Mouse (Mus musculus) neural tube, postnatal 0 days (tissue): ENCODE measurements around the gene Osbpl9. TPM values are rescaled to one million over a fixed set of nuclear protein-coding genes. Genes with fewer than 3 reads are reported as not detected.

Experiments
- microRNA counts: library from miRNA; unstranded; fragments of <30 nt; microRNA quantifications from one replicate; lab custom pipeline; 2015
- microRNA-seq: library from miRNA; unstranded; fragments of <30 nt; microRNA quantifications from one replicate; pipeline ENCODE4, GENCODE M21; 2016
- polyA plus RNA-seq: library from polyadenylated mRNA; unstranded; fragments of >200 nt; fragmentation: Nextera tagmentation; extraction: Ambion mirVana; gene quantifications from 2 replicates; pipeline ENCODE4 v1.2.1, GENCODE M21; 2015

Osbpl9 gene
- 58.5 and 60.9 TPM in 2 replicates for polyA plus RNA-seq

GRCm38 (mm10) chr4:109201582-109202424 lies at the start of gene Osbpl9:
Gene Osbpl9, minus strand, starts transcription at chr4:109202272.

GRCm38 (mm10) chr4:109234185-109234584 lies 32.1 kb upstream of the Osbpl9 start, which contains the start of gene Calr4:
Gene Calr4, plus strand, starts transcription at chr4:109234485.

MicroRNAs encoded within 50 kb of the gene (microRNA counts, 519-probe panel; counts per million panel counts)
- 40.5 counts per million for microRNA mmu-miR-761 (lab: Ali Mortazavi, UCI)

Small RNAs within 50 kb of the gene (microRNA-seq; reads per million reads assigned to microRNA genes)
- gene Mir761, result not detected

Other genes with a start within 250 kb of the Osbpl9 start
- 53.8 and 57.2 TPM in 2 replicates for gene Nrd1, start 201.6 kb downstream of the Osbpl9 start, polyA plus RNA-seq
- gene Calr4, start 32.2 kb upstream of the Osbpl9 start, polyA plus RNA-seq, result 2.6 and 2.7 TPM in 2 replicates
- gene Eps15, start 78.0 kb upstream of the Osbpl9 start, polyA plus RNA-seq, result 49.4 and 53.3 TPM in 2 replicates
- 6.5 and 6.8 TPM in 2 replicates for gene Ttc39a, start 204.4 kb upstream of the Osbpl9 start, polyA plus RNA-seq